Mouse (Mus musculus) stomach, embryonic 15.5 days (tissue): Measurements from ENCODE around the gene Dapp1. TPM values are rescaled to one million over a fixed set of nuclear protein-coding genes. Genes with fewer than 3 reads are reported as not detected.
A peak's percentile ranks its signal among the peaks of the same experiment; 100 is the strongest.

Experiments
- ATAC-seq: fragments of 200-750 bp; cut with Nextera tagmentation; 2 replicates; pipeline ENCODE4 v1.8.0; 2017; ENCODE audit warnings: low read depth, moderate number of reproducible peaks, moderate TSS enrichment; ENCODE audit not compliant: insufficient read depth, low FRiP score
- H3K27ac ChIP-seq: fragments of 300-500 bp; sonication (generic); 2 replicates; pipeline ENCODE4 v1.5.1; 2015; ENCODE audit warnings: mild to moderate bottlenecking, inconsistent platforms
- H3K27me3 ChIP-seq: fragments of 300-500 bp; sonication (generic); replicated peaks from 2 replicates; pipeline ENCODE4 v1.6.1; 2015; ENCODE audit warnings: inconsistent platforms
- H3K36me3 ChIP-seq: fragments of 300-500 bp; sonication (generic); 2 replicates; pipeline ENCODE4 v1.6.1; 2015; ENCODE audit warnings: inconsistent platforms
- H3K4me1 ChIP-seq: fragments of 300-500 bp; sonication (generic); 2 replicates; pipeline ENCODE4 v1.6.1; 2015; ENCODE audit warnings: inconsistent platforms
- H3K4me2 ChIP-seq: fragments of 300-500 bp; sonication (generic); 2 replicates; pipeline ENCODE4 v1.6.1; 2015; ENCODE audit warnings: mild to moderate bottlenecking, inconsistent platforms
- H3K4me3 ChIP-seq: fragments of 300-500 bp; sonication (generic); replicated peaks from 2 replicates; pipeline ENCODE4 v1.5.1; 2015; ENCODE audit warnings: inconsistent platforms
- H3K9ac ChIP-seq: fragments of 300-500 bp; sonication (generic); 2 replicates; pipeline ENCODE4 v1.6.1; 2015; ENCODE audit warnings: inconsistent platforms
- H3K9me3 ChIP-seq: fragments of 300-500 bp; sonication (generic); 2 replicates; pipeline ENCODE4 v1.6.1; 2016; ENCODE audit warnings: inconsistent platforms
- WGBS: fragments of 180-500 bp; shearing (Covaris S2); methylation state at CpG from one replicate; pipeline ENCODE4 v1.1.7; 2015; 5-methylcytosine and 5-hydroxymethylcytosine counted together
- polyA plus RNA-seq: library from polyadenylated mRNA; unstranded; fragments of >200 nt; fragmentation: Nextera tagmentation; extraction: Ambion mirVana; gene quantifications from 2 replicates; pipeline ENCODE4 v1.2.1, GENCODE M21; 2015

Gene Dapp1
- polyA plus RNA-seq, 1 experiment from 2014 or later: 14.5 TPM

- no peaks in the 10 kb centered on the region for H3K9me3 ChIP-seq
- WGBS: 87% methylated on average over 7 of the region's 7 CpGs
- H3K27me3 ChIP-seq: no peaks in the 10 kb centered on the region
- no peak overlapping the region for H3K4me2 ChIP-seq
- H3K4me1 ChIP-seq: peaks cover 2% of the 10 kb centered on the region; the same call in 1 of the 2 replicates
- no peak overlapping the region for H3K27ac ChIP-seq
- no peak overlapping the region for H3K9ac ChIP-seq
- no peak overlapping the region for H3K4me3 ChIP-seq
- no peak for ATAC-seq
- no peaks in the 10 kb centered on the region for H3K36me3 ChIP-seq
These were observed 21.9 kb upstream of the Dapp1 start for GRCm38 (mm10) chr3:138003264-138003663.

- Histone ChIP-seq H3K4me2 (no peak overlapping the region), H3K9ac (no peak overlapping the region), H3K4me1 (no peaks in the 10 kb centered on the region), H3K27me3 (no peaks in the 10 kb centered on the region), H3K9me3 (no peaks in the 10 kb centered on the region), H3K36me3 (no peaks in the 10 kb centered on the region), H3K27ac (no peak overlapping the region), H3K4me3 (no peak overlapping the region)
- WGBS: 58% methylated on average over 6 of the region's 6 CpGs
- no peak for ATAC-seq
These were observed 21.2 kb upstream of the Dapp1 start for GRCm38 (mm10) chr3:138002545-138002944.

DNA sequence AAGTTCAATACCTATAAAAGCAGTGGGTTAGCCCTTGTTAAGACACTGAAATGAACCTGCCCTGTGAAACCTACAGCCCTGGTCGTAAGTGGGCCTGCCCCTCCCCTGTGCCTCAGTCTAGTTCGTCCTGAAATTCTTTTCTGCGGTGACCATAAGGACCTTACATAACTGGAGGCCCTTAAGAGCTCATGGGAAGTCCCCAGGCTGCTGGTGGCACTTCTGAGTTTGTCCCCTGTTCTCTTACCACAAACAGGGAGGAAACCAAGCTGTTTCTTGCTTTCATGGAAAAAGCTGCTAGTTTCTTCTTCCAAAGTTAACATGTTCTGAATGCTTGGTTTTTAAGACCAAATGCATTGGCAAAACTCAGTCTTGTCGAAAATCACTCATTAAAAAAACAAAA lies 20.5 kb upstream of the Dapp1 start:
- Histone ChIP-seq H3K9ac (no peak overlapping the region), H3K4me1 (no peaks in the 10 kb centered on the region), H3K4me3 (no peak overlapping the region), H3K4me2 (no peak overlapping the region), H3K27me3 (no peaks in the 10 kb centered on the region), H3K27ac (no peak overlapping the region), H3K36me3 (no peaks in the 10 kb centered on the region), H3K9me3 (no peaks in the 10 kb centered on the region)
- no peak for ATAC-seq
- WGBS: 70% methylated on average over 4 of the region's 4 CpGs

- Histone ChIP-seq H3K27ac (no peak overlapping the region), H3K9me3 (no peaks in the 10 kb centered on the region), H3K4me2 (no peak overlapping the region), H3K9ac (no peak overlapping the region), H3K27me3 (no peaks in the 10 kb centered on the region), H3K4me3 (no peak overlapping the region), H3K36me3 (no peaks in the 10 kb centered on the region), H3K4me1 (no peaks in the 10 kb centered on the region)
- WGBS: 44% methylated on average over 4 of the region's 4 CpGs
- peak; percentile 66; the same call in 1 of the 2 replicates for ATAC-seq
These were observed 19.4 kb upstream of the Dapp1 start for GRCm38 (mm10) chr3:138000724-138001069.

DNA sequence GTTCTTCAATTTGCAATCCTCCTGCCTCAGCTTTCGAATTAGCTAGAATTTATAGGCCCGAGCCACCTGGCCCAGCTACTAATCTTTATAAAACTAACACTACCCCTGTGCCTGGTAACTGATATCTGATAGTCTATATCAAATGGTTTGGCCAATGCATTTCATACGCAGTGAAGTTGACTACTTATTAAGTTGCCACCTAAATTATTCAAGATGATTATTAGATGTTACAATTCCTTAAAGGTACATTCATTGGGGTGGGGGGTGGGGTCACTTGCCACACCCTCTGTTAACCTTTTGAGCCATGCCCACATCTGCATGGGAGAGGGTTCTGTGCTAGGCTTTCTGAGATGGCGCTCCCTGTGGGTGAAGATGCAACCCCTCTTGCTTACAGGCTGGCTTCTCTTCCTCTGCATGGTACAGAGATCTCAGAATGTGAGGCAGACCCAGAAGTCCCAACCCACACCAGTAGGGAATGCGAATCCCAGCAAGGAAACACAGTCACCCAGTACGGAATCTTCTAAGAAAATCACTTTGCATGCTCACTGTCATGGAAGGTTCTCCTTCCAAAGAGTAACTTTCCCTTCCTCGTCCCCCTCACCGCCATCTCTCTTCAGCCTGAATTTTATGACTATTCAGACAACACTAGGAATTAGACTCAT lies 18.8 kb upstream of the Dapp1 start:
- ATAC-seq: no peak; the same call in 1 of the 2 replicates
- Histone ChIP-seq H3K4me2 (no peak overlapping the region), H3K4me3 (no peak overlapping the region), H3K4me1 (no peaks in the 10 kb centered on the region), H3K27me3 (no peaks in the 10 kb centered on the region), H3K36me3 (no peaks in the 10 kb centered on the region), H3K9me3 (no peaks in the 10 kb centered on the region), H3K9ac (no peak overlapping the region), H3K27ac (no peak overlapping the region)
- WGBS: 89% methylated on average over 8 of the region's 8 CpGs

- Histone ChIP-seq H3K9me3 (no peaks in the 10 kb centered on the region), H3K27ac (no peak overlapping the region), H3K4me3 (no peak overlapping the region), H3K27me3 (no peaks in the 10 kb centered on the region), H3K4me2 (no peak overlapping the region), H3K36me3 (no peaks in the 10 kb centered on the region), H3K4me1 (no peaks in the 10 kb centered on the region), H3K9ac (no peak overlapping the region)
- no peak for ATAC-seq
- 70% methylated on average over 9 of the region's 9 CpGs for WGBS
These were observed 18.0 kb upstream of the Dapp1 start for GRCm38 (mm10) chr3:137999224-137999790.

DNA sequence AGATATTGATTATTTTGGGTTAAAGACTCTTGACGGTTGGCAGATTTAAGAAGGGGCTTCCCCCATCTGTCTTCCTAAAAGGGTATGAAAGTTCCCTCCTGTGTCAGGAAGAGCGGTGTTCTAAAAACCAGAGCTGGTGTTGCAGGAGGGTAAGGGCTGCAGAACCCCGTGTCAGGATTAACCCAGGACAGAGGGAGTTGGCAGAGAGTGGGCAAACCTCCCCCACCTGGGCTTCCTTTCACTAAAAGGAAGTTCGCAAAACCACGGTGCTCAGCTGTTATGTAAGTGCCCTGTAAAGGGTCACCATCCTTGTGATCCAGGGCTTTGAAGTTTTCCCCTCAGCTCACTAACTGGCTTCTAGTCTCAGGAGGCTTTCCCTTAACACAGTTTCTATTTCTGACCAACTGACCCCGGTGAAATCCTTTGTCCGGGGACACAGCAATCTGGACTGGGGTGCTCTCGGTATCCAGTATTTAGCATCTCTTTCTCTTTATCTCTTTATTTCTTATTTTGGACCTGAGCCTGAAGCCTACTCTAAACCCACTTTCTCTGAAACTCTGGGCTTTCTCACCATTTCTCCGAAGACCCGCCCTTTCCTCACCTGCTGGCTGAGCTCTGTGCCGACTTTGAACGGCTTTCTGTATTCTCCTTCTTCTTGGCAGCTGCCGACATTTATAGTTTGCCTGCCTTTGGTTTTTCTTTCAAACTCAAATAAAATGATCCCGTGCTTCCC lies 17.3 kb upstream of the Dapp1 start:
- Histone ChIP-seq H3K27me3 (no peaks in the 10 kb centered on the region), H3K4me1 (no peaks in the 10 kb centered on the region), H3K9ac (no peak overlapping the region), H3K4me3 (no peak overlapping the region), H3K27ac (no peak overlapping the region), H3K36me3 (no peaks in the 10 kb centered on the region), H3K4me2 (no peak overlapping the region), H3K9me3 (no peaks in the 10 kb centered on the region)
- ATAC-seq: no peak
- 60% methylated on average over 14 of the region's 14 CpGs for WGBS

DNA sequence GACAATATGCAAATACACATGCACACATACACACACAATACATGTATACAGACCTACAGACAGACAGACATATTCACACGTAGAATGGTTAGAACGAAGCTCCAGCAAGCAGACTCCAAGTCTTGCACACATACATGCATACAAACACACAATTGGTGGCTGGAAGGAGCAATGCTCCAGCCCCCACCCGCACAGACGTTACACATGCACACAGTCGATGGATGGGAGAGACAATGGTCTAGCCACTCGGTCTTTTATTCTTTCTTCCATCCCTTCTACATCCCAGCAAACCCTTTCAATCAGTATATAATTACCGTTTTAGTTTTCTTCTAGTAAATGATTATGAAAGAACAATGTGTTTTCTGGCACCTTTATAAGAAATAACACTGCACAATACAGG lies 14.1 kb upstream of the Dapp1 start:
- no peak overlapping the region for H3K4me3 ChIP-seq
- no peaks in the 10 kb centered on the region for H3K9me3 ChIP-seq
- no peaks in the 10 kb centered on the region for H3K27me3 ChIP-seq
- no peak overlapping the region for H3K4me2 ChIP-seq
- H3K36me3 ChIP-seq: no peaks in the 10 kb centered on the region
- no peaks in the 10 kb centered on the region for H3K4me1 ChIP-seq
- ATAC-seq: no peak
- H3K9ac ChIP-seq: no peak overlapping the region
- 79% methylated on average over 7 of the region's 7 CpGs for WGBS
- no peak overlapping the region for H3K27ac ChIP-seq

GRCm38 (mm10) chr3:137994196-137994595 lies 12.9 kb upstream of the Dapp1 start:
- H3K9me3 ChIP-seq: no peaks in the 10 kb centered on the region
- no peak overlapping the region for H3K27ac ChIP-seq
- no peaks in the 10 kb centered on the region for H3K36me3 ChIP-seq
- 73% methylated on average over 2 of the region's 2 CpGs for WGBS
- H3K4me3 ChIP-seq: no peak overlapping the region
- H3K4me2 ChIP-seq: no peak overlapping the region
- H3K9ac ChIP-seq: no peak overlapping the region
- ATAC-seq: no peak
- H3K4me1 ChIP-seq: no peaks in the 10 kb centered on the region
- H3K27me3 ChIP-seq: no peaks in the 10 kb centered on the region

DNA sequence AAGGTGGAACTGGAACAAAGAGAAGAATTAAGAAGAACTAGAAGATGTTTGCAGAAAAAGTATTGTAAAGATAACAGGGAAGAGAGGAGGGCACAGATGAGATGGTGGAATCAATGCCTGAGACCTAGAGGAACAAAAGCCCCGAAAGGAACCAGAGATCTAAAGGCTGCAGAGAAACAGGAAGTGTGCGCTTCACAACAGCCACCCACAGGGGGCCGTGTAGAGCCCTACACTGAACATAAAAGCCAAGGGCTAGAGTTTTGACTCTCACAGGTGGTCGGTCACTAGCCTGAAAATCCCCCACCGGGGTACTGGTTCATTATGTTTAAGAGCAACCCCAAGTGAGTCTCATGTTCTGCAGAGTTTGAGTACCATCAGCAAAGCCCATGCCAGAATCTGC lies 11.0 kb upstream of the Dapp1 start:
- no peak overlapping the region for H3K4me2 ChIP-seq
- H3K4me3 ChIP-seq: no peak overlapping the region
- no peaks in the 10 kb centered on the region for H3K4me1 ChIP-seq
- H3K36me3 ChIP-seq: no peaks in the 10 kb centered on the region
- 80% methylated on average over 5 of the region's 5 CpGs for WGBS
- no peak overlapping the region for H3K27ac ChIP-seq
- no peaks in the 10 kb centered on the region for H3K27me3 ChIP-seq
- H3K9me3 ChIP-seq: no peaks in the 10 kb centered on the region
- no peak overlapping the region for H3K9ac ChIP-seq
- no peak for ATAC-seq

GRCm38 (mm10) chr3:137991183-137991582 lies 9.8 kb upstream of the Dapp1 start:
- no peaks in the 10 kb centered on the region for H3K9me3 ChIP-seq
- H3K4me3 ChIP-seq: no peak overlapping the region
- WGBS: 12% methylated on average over 11 of the region's 11 CpGs
- ATAC-seq: peak; percentile 90
- no peaks in the 10 kb centered on the region for H3K27me3 ChIP-seq
- no peak overlapping the region for H3K27ac ChIP-seq
- no peak overlapping the region for H3K4me2 ChIP-seq
- H3K36me3 ChIP-seq: no peaks in the 10 kb centered on the region
- no peak overlapping the region for H3K9ac ChIP-seq
- no peaks in the 10 kb centered on the region for H3K4me1 ChIP-seq

DNA sequence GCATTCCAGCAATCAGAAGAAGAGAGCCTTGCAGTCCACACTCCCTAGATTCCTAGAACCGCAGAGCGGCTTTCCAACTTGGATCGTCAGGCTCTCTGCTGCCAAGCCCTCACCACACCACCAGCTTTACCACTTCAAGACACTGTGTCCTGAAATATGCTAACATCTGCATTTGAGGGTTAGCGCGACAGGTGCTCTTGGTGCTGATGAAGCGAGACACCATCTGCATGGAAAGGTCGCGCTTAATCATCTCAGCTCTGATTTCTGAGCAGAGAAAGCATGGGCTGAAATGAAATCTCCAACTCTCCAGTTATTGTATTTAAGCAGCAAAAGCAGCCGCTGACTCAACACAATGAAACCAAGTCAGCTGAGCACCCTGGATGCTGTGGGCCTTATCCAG lies 8.1 kb upstream of the Dapp1 start:
- H3K9ac ChIP-seq: no peak overlapping the region
- no peak for ATAC-seq
- H3K4me2 ChIP-seq: no peak overlapping the region
- H3K27ac ChIP-seq: no peak overlapping the region
- H3K9me3 ChIP-seq: no peaks in the 10 kb centered on the region
- H3K36me3 ChIP-seq: no peaks in the 10 kb centered on the region
- H3K27me3 ChIP-seq: no peaks in the 10 kb centered on the region
- no peaks in the 10 kb centered on the region for H3K4me1 ChIP-seq
- WGBS: 93% methylated on average over 9 of the region's 9 CpGs
- H3K4me3 ChIP-seq: no peak overlapping the region
